Mouse (Mus musculus) thymus, adult 18-20 months (tissue): Measurements from ENCODE around the gene Spns2.
"Not testable (repeated sequence)": the region's sequence is repeated elsewhere in the genome, so short reads cannot be mapped to it uniquely, and the experiment has no call there.

Experiments used
- DNase-seq, 2 experiments: peaks; one replicate each; pipeline ENCODE4 v3.0.0; 2022; ENCODE audit warnings: mixed read lengths in 2 of 2

The Spns2 gene

GRCm38 (mm10) chr11:72469217-72469616 is 20.5 kb downstream of the Spns2 start:
- no peak for DNase-seq

- no peak for DNase-seq
Observed at GRCm38 (mm10) chr11:72468525-72468924, 21.2 kb downstream of the Spns2 start.

DNA sequence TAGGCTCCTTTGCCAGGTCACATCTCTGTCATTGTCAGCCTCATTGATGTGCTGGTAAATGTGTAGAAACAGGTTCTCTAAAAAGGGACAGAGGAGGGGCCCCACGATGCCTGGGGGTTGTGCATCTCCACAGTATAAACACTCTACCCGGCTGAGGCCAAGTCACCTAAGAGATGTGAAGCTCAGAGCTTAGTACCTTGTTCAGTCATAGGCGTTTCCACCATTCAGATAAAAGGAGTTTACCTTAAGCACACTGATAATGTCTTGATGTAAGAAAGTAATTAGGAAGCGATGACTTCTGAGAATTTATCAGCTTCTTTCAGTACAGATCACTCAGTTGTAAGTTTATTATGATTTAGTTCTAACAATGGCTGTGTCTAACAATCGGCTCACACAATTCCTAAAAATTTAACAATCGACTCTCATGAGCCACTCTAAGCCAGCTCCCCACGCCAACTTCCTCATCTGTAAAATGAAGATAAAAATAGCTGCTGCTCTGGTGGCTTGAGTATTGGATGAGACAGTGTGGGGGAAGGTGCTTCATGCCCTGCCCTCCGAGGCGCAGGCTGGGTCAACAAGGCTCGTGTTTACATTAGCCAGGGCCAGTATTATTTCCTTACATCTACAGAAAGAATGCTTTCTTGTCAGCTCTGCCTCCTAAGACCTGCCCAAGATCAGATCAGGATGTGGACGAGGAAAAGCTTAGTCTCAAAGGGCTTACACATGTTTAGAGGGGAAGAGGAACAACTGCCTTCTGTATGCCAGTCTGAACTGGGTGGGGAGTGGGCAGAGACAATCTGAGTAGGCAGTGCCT is 22.8 kb downstream of the Spns2 start:
- no peak for DNase-seq

- DNase-seq, result no peak
Observed at GRCm38 (mm10) chr11:72465978-72466693, 23.6 kb downstream of the Spns2 start.

DNA sequence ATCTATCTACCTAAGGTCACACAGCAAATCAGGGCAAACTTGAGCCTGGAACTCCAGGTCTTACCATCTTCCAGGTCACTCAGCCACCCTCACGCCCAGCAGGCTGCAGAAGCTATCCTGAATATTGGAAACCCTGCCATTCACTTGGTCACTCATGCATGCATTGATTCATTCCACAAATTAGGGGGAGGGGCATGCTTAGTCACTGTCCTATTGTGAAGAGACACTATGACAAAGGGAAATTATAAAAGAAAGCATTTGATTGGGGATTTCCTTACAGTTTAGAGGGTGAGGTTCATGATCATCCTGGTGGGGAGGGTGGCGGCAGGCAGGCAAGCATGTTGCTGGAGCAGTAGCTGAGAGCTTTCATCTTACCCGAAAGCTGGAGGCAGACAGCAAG is 24.9 kb downstream of the Spns2 start:
- DNase-seq, result no peak

- DNase-seq, result no peak
Observed at GRCm38 (mm10) chr11:72461500-72461981, 28.2 kb downstream of the Spns2 start.

DNA sequence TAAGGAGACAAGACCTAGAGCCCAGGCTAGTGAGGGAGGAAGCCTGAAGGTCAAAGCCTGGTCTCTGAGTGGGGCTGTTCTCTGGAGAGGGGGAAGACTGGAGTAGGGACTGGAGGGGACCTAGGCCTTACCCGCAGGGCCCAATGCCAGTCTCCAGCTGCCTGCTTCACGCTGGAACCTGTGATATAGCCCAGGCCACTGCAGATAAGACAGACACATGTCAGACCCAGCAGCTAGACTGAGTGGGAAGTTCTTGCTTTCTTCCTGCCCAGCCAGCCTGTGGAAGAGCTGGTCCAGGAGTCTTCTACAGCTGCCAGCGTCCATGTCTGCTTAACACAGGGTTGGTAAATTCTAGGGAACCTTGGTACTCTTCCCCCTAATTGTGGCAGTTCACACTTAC is 31.2 kb downstream of the Spns2 start:
- DNase-seq, result no peak

DNA sequence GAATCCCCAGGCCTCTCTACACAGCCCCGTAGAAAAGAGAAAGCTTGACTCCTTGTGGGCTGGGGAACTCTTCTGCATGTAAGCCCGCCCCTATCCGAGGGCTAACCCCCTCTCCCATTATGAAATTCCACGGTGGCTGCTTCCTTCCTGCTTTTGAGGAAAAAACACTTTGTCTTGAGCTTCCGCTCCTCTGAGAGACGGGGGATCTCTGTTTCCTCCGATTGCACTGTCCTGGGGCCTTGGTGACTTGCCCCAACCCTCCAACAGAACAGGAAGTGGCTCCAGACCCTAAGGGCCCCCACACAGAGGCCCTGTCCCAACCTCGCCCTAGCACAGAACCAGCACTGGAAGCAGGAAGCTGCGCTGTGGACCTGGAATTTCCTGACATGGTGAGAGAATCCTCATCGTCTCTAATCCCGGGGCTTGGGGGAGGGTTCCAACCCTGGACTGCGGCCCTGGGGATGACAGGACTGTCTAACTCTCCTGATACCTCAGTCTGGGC is 31.7 kb downstream of the Spns2 start:
- no peak for DNase-seq

- no peak for DNase-seq
Observed at GRCm38 (mm10) chr11:72455694-72456093, 34.0 kb downstream of the Spns2 start.

GRCm38 (mm10) chr11:72453105-72453953 is 36.4 kb downstream of the Spns2 start:
- DNase-seq, result no peak

DNA sequence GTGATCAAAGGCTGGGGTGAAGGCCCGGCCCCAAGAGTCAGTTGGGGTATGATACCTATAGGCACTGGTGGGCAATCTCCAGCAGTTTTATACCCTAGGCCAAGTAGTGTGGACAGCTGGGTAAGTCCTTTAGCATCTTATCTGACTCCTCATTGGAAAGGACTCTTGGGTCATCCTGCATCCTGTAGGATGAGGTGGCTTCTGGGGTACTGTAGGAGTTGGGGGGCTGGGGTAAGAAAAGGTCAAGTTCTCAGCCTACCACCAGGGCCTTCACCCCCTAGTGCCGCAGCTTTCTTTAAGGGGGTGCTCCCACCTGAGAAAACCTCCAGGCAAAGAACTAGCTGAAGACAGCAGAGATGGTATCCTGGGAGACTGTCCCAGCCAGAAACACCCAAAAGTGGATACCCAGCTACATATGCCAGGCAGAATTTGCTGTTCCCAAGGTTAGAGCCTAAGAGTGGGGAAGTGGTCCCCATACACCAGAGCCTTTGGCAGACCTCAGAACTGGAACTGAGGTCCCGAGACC is 37.5 kb downstream of the Spns2 start:
- DNase-seq, result no peak

GRCm38 (mm10) chr11:72447475-72447874 is 42.2 kb downstream of the Spns2 start:
- DNase-seq, result no peak

GRCm38 (mm10) chr11:72446311-72447105 is 43.2 kb downstream of the Spns2 start:
- DNase-seq, result no peak

- DNase-seq, result peak; percentile 96 to 97
Observed at GRCm38 (mm10) chr11:72440965-72441664, 48.6 kb downstream of the Spns2 start, which contains the start of gene Mybbp1a. TSS of gene Mybbp1a (plus strand) at chr11:72441355.

DNA sequence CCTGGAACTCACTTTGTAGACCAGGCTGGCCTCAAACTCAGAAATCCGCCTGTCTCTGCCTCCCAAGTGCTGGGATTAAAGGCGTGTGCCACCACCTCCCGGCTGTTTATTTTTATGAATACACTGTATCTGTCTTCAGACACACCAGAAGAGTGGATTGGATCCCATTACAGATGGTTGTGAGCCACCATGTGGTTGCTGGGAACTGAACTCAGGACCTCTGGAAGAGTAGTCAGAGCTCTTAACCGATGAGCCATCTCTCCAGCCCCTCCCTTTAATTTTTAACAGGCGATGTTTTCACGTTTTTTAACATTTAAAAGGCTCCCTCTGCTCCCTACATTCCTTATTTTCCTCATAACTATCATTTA is 49.1 kb downstream of the Spns2 start:
- not testable (repeated sequence) for DNase-seq

DNA sequence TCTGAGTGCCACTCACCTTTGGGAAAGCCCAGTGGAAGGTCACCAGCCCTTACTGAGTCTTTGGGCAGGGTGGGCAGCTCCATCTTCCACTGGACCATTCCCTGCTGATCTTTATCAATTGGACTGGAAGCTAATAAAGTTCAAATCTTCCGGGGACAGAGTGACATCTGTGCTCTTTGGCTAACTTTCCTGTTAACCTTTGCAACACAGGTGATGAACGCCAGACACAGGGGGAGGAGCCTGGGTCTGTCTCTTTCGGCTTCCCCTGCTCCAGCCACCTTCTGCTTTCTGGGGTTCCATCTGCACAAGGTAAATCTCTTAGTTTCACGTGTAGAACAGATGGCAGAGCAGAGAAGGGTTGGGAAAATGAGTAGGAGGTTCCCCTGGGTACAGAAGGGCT is 51.3 kb downstream of the Spns2 start:
- no peak for DNase-seq

DNA sequence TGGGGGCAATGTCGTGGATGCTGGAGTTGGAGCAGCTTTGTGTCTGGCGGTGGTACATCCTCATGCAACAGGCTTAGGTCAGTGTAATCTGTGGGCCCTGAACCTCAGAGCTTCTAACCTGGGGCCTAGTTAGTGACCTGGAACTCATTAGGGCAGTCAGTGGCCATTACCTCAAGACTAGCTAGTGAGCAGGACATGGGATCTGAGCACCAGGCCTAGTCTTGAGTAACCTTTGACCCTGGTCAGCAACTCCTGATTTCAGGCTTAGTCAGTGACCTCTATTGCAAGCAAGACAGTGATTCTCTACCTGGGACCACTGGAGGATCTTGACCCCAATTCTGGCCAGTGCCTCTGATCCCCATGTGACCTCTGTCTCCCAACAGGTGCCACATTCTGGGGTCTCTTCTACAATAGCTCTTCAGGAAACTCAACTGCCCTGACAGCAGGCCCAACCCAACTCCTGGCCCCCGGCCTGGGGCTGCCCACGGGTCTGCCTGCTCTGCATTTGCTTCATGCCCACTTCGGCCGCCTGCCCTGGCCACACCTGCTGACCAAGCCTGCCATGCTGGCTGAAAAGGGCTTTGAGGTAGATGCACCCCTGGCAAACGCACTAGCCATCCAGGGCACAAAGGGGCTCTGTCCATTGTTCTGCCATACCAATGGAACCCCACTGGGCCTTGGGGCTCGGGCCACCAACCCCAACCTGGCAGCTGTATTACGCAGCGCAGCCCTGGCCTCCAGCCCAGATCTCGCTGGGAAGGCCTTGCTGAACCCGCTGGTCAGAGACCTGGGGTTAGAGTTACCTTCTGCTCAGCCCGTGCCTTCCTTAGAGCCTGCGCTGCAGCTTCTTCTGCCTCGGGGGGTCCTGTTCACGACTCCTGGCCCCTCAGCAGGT is 52.7 kb downstream of the Spns2 start:
- DNase-seq, result no peak

DNA sequence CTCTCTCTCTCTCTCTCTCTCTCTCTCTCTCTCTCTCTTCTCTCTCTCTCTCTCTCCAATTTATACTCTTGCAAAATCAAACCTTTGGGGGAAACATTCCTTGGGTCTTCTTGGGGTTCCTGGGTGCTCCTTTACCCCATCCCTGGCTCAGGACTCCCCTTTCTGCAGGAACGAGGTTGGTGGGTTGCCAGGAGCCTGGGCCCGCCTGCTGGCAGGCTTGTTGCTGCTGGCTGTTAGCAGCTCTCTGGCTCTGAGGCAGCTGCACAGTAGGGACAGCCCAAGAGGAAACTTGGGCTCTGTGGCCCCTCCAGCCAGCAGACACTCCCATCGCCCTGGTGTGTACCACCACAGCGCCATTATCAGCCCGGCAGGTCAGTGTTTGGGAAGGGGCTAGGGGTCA is 53.4 kb downstream of the Spns2 start:
- DNase-seq, result no peak

DNA sequence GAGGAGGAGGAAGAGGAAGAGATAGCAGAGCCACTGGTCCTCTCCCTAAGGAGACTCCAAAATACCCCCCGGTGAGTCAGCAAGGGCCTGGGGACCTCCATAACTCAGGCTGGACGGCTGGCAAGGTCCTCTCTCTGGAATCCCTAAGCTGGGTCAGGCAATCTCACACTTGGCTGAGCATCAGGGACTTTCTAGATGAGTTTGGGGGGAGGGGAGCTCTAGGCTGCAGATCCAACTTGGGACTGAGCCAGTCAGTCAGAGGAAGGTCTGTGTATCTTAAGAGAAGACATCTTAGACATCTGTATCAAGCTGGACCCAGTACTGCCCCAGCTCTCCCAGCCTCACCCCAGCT is 54.0 kb downstream of the Spns2 start:
- DNase-seq, result no peak
